Mouse (Mus musculus): Measurements from ENCODE around the gene Gnas.

DNA sequence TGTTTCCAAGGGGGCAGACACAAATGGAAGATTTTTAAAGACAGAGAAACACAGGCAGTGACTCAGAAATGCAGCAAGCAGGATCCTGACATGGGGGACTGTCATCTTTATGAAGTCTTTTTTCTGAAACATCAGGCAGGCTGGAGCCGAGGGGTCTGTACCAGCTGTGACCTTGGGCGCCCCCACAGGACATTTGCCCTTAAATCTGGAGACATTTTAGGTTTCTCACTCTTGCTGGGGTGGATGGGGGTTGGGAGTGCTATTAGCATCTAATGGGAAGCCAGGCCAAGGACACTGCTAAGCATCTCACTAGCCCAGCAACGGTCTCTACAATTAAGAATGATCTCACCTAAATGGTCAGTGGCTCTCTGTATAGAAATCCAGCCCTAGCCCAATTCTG is 24.1 kb upstream of the Gnas start:
- TF ChIP-seq CTCF (IDR thresholded peaks at IDR 0.05) (no peak), EP300 (IDR thresholded peaks at IDR 0.05) (no peak)
